Mouse (Mus musculus) gastrocnemius, postnatal 14 days (tissue): ENCODE data around the gene Vti1a. TPM values are rescaled to one million over a fixed set of nuclear protein-coding genes. Genes with fewer than 3 reads are reported as not detected.

Source experiments
- DNase-seq: peaks from one replicate; pipeline ENCODE4 v3.0.0; 2021; ENCODE audit warnings: mixed read lengths
- intact Hi-C: fragments of 180-260 bp; cut with DNase I; formaldehyde crosslinking; loops from one replicate; pipeline ENCODE4 v1.15.1; 2025; ENCODE audit warnings: low total_unique reads
- total RNA-seq, 2 experiments: library from RNA; stranded (reverse); gene quantifications; 2 replicates each; pipeline ENCODE4 v1.2.3; 2021

Vti1a gene
- total RNA-seq, 2 experiments from 2014 or later, result 14.4 to 14.6 TPM

GRCm38 (mm10) chr19:55626483-55626882 is 310.4 kb downstream of the Vti1a start:
- intact Hi-C loops, result no loop called here
- no peak for DNase-seq

GRCm38 (mm10) chr19:55626952-55627351 is 310.9 kb downstream of the Vti1a start:
- DNase-seq, result no peak
- intact Hi-C loops, result no loop called here

GRCm38 (mm10) chr19:55635488-55635887 is 319.4 kb downstream of the Vti1a start:
- intact Hi-C loops, result no loop called here
- DNase-seq, result no peak

GRCm38 (mm10) chr19:55640251-55640650 is 324.2 kb downstream of the Vti1a start:
- DNase-seq, result no peak
- intact Hi-C loops, result no loop called here

GRCm38 (mm10) chr19:55641891-55642290 is 325.8 kb downstream of the Vti1a start:
- DNase-seq, result no peak
- intact Hi-C loops, result no loop called here

GRCm38 (mm10) chr19:55642361-55642760 is 326.3 kb downstream of the Vti1a start:
- no peak for DNase-seq
- intact Hi-C loops, result no loop called here

GRCm38 (mm10) chr19:55643288-55643901 is 327.3 kb downstream of the Vti1a start:
- peak; percentile 40 for DNase-seq
- intact Hi-C loops, result no loop called here

- DNase-seq, result no peak
- intact Hi-C loops, result no loop called here
Observed at GRCm38 (mm10) chr19:55643931-55644330, 327.8 kb downstream of the Vti1a start.

GRCm38 (mm10) chr19:55649363-55649762 is 333.3 kb downstream of the Vti1a start:
- no peak for DNase-seq
- intact Hi-C loops, result loop anchor here (5.0 kb wide), 1 partner anchor 37 kb away; no protein-coding TSS in a partner anchor

GRCm38 (mm10) chr19:55651017-55651416 is 334.9 kb downstream of the Vti1a start:
- DNase-seq, result no peak
- intact Hi-C loops, result no loop called here

GRCm38 (mm10) chr19:55652693-55653265 is 336.7 kb downstream of the Vti1a start:
- no peak for DNase-seq
- intact Hi-C loops, result no loop called here

- DNase-seq, result no peak
- intact Hi-C loops, result no loop called here
Observed at GRCm38 (mm10) chr19:55660165-55660564, 344.1 kb downstream of the Vti1a start.

- intact Hi-C loops, result no loop called here
- DNase-seq, result no peak
Observed at GRCm38 (mm10) chr19:55662521-55663223, 346.6 kb downstream of the Vti1a start.

- intact Hi-C loops, result no loop called here
- no peak for DNase-seq
Observed at GRCm38 (mm10) chr19:55667787-55668186, 351.7 kb downstream of the Vti1a start.

GRCm38 (mm10) chr19:55668896-55669295 is 352.8 kb downstream of the Vti1a start:
- intact Hi-C loops, result no loop called here
- no peak for DNase-seq

Other genes with a start within 250 kb of the Vti1a start
- 100 to 1,000 TPM; 118 to 123 TPM for gene Gpam, start 189.1 kb upstream of the Vti1a start, total RNA-seq
- gene Tectb, start 135.6 kb upstream of the Vti1a start, total RNA-seq, result under 1 TPM; 0.64 to 0.66 TPM
- gene Gucy2g, start 75.1 kb upstream of the Vti1a start, total RNA-seq, result under 1 TPM; 0.10 to 0.24 TPM
- gene Acsl5, start 64.4 kb upstream of the Vti1a start, total RNA-seq, result 1 to 10 TPM; 7.4 to 9.3 TPM
- 10 to 100 TPM; 14.9 to 18.3 TPM for gene Zdhhc6, start 263 bp upstream of the Vti1a start, total RNA-seq